Mouse (Mus musculus): Measurements from ENCODE around the gene Kcnk3. TPM values are rescaled to one million over a fixed set of nuclear protein-coding genes. Genes with fewer than 3 reads are reported as not detected.

Kcnk3 gene
- polyA plus RNA-seq, 1 experiment from 2014 or later: 0.14 TPM

- Histone ChIP-seq H3K4me3 (no peak overlapping the region), H3K36me3 (replicated peaks) (no peaks in the 10 kb centered on the region), H3K4me1 (0 out of 2 replicates have a peak, but pooled peaks cover 8% of the 10 kb centered on the region), H3K27ac (no peak overlapping the region), H3K27me3 (ENCODE audit: poor library complexity, severe bottlenecking) (no peaks in the 10 kb centered on the region; the same call in 1 of the 2 replicates), H3K9me3 (no peaks in the 10 kb centered on the region)
- 89% methylated on average over 7 of the region's 7 CpGs for WGBS
- DNase-seq (ENCODE audit: extremely low spot score, low spot score): no peak
These were observed 21.1 kb downstream of the Kcnk3 start for GRCm38 (mm10) chr5:30609094-30609493.

- peaks cover 11% of the 10 kb centered on the region; the same call in 1 of the 2 replicates for H3K4me1 ChIP-seq
- WGBS: 87% methylated on average over 8 of the region's 8 CpGs
- no peaks in the 10 kb centered on the region for H3K36me3 ChIP-seq (replicated peaks)
- no peak overlapping the region for H3K4me3 ChIP-seq
- peaks cover 1% of the 10 kb centered on the region; the same call in 1 of the 2 replicates for H3K27me3 ChIP-seq (ENCODE audit: poor library complexity, severe bottlenecking)
- no peak for DNase-seq (ENCODE audit: extremely low spot score, low spot score)
- H3K27ac ChIP-seq: no peak overlapping the region
- no peaks in the 10 kb centered on the region for H3K9me3 ChIP-seq
These were observed 22.1 kb downstream of the Kcnk3 start for GRCm38 (mm10) chr5:30609918-30610645.

- WGBS: 87% methylated on average over 1 of the region's 1 CpGs
These were observed 23.1 kb downstream of the Kcnk3 start for GRCm38 (mm10) chr5:30611091-30611490.

DNA sequence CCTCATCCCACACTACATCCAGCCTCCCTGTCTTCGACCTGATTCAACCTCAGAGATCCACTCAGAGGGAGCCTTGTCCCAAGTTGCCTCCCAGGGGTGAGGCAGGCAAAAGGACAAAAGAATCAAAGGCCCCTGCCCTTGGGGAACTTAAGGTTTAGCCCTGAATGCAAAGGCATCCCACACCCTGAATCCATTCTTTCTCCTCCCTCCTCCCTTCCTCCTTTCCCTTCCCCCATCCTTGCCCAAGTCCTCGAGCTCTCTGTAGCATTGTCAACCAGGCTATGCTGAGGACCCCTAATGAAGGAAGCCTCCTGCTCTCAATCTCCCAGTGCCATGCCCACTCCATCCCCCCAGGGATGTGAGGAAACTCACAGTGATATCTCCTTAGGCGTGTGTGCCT is 23.7 kb downstream of the Kcnk3 start:
- no peak for DNase-seq (ENCODE audit: extremely low spot score, low spot score)
- H3K4me1 ChIP-seq: peaks cover 15% of the 10 kb centered on the region; the same call in 1 of the 2 replicates
- no peak overlapping the region for H3K27ac ChIP-seq
- no peaks in the 10 kb centered on the region for H3K9me3 ChIP-seq
- no peaks in the 10 kb centered on the region for H3K36me3 ChIP-seq (replicated peaks)
- H3K27me3 ChIP-seq (ENCODE audit: poor library complexity, severe bottlenecking): peaks cover 8% of the 10 kb centered on the region
- no peak overlapping the region for H3K4me3 ChIP-seq
- WGBS: 25% methylated on average over 3 of the region's 3 CpGs

More at GRCm38 (mm10) chr5:30611091-30611490, 23.1 kb downstream of the Kcnk3 start:
- Histone ChIP-seq H3K4me1 (peaks cover 13% of the 10 kb centered on the region; the same call in 1 of the 2 replicates), H3K36me3 (replicated peaks) (no peaks in the 10 kb centered on the region), H3K27ac (no peak overlapping the region), H3K4me3 (no peak overlapping the region), H3K27me3 (ENCODE audit: poor library complexity, severe bottlenecking) (peaks cover 6% of the 10 kb centered on the region; the same call in 1 of the 2 replicates), H3K9me3 (no peaks in the 10 kb centered on the region)
- no peak for DNase-seq (ENCODE audit: extremely low spot score, low spot score)

DNA sequence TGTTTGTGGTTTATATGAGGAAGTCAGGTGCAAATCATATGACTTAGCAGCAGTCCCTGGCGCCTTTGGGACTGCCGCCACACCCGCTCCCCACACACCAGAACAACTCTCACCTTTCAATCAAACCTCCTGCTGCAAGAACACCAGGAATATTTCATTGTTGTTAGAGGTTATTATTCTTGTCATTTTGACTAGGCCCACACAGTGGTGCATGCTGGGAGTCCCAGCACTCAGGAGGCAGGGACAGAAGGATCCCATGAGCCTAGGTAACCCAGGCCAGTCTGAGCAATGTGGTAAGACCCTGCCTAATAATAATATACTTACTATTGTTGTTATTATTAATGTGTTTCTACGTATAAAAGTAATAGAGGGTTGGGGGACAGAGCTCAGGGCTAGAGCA is 24.6 kb downstream of the Kcnk3 start:
- 89% methylated on average over 4 of the region's 4 CpGs for WGBS
- Histone ChIP-seq H3K36me3 (replicated peaks) (no peaks in the 10 kb centered on the region), H3K27me3 (ENCODE audit: poor library complexity, severe bottlenecking) (peaks cover 17% of the 10 kb centered on the region)

DNA sequence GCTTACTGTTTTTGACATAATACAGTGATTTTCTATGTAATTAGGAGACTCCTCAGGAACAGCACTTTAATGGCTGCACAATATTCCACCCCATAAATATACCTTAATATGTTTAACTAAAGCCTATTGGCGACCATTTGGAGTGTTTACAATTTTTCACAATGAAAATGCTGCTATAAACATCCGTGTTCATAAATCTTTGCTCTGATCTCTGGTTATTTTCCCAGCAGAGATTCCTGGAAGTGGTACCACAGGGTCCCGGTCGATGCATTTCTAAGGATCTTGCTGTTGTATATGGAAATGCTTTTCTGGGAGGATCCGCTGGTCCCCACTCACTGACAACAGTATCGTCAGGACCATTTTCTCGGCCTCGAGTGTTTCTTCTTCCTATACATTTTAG is 25.3 kb downstream of the Kcnk3 start:
- H3K36me3 ChIP-seq (replicated peaks): no peaks in the 10 kb centered on the region
- DNase-seq (ENCODE audit: extremely low spot score, low spot score): no peak
- WGBS: 89% methylated on average over 8 of the region's 8 CpGs
- H3K4me3 ChIP-seq: no peak overlapping the region
- no peak overlapping the region for H3K27ac ChIP-seq
- H3K4me1 ChIP-seq: peaks cover 16% of the 10 kb centered on the region; the same call in 1 of the 2 replicates
- peaks cover 23% of the 10 kb centered on the region for H3K27me3 ChIP-seq (ENCODE audit: poor library complexity, severe bottlenecking)
- H3K9me3 ChIP-seq: no peaks in the 10 kb centered on the region

More for the DNA sequence above, 24.6 kb downstream of the Kcnk3 start:
- no peak for DNase-seq (ENCODE audit: extremely low spot score, low spot score)
- no peak overlapping the region for H3K4me3 ChIP-seq
- no peaks in the 10 kb centered on the region for H3K9me3 ChIP-seq
- no peak overlapping the region for H3K27ac ChIP-seq
- peaks cover 16% of the 10 kb centered on the region; the same call in 1 of the 2 replicates for H3K4me1 ChIP-seq

GRCm38 (mm10) chr5:30614221-30614620 is 26.3 kb downstream of the Kcnk3 start:
- WGBS: 69% methylated on average over 1 of the region's 1 CpGs
- Histone ChIP-seq H3K9me3 (no peaks in the 10 kb centered on the region), H3K36me3 (replicated peaks) (no peaks in the 10 kb centered on the region), H3K27ac (no peak overlapping the region), H3K27me3 (ENCODE audit: poor library complexity, severe bottlenecking) (peaks cover 33% of the 10 kb centered on the region), H3K4me3 (no peak overlapping the region), H3K4me1 (peaks cover 16% of the 10 kb centered on the region; the same call in 1 of the 2 replicates)
- no peak for DNase-seq (ENCODE audit: extremely low spot score, low spot score)

DNA sequence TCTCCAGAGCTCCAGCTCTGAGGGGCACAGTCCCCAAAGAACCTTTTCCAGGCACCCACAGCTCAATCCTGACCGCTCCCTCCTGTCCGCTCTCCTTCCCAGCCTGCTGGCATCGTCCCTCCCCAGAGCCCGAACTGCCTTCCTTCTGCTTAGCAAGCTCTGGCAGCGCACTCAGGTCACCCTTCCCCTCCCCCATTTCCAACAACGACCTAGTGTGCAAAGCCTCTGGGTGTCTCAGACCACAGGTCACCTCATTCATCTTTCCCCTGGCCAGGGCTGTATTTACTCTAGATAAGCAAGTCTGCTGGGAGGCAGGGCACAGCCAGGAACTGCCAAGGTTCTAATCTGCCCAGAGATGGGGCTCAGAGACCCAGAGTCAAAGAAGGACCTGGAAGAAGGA is 27.4 kb downstream of the Kcnk3 start:
- DNase-seq (ENCODE audit: extremely low spot score, low spot score): no peak
- H3K36me3 ChIP-seq (replicated peaks): no peaks in the 10 kb centered on the region
- WGBS: 49% methylated on average over 6 of the region's 6 CpGs
- no peak overlapping the region for H3K27ac ChIP-seq
- H3K27me3 ChIP-seq (ENCODE audit: poor library complexity, severe bottlenecking): peaks cover 42% of the 10 kb centered on the region
- no peak overlapping the region for H3K4me3 ChIP-seq
- H3K9me3 ChIP-seq: no peaks in the 10 kb centered on the region
- peaks cover 16% of the 10 kb centered on the region; the same call in 1 of the 2 replicates for H3K4me1 ChIP-seq

- no peak overlapping the region for H3K4me3 ChIP-seq
- H3K9me3 ChIP-seq: no peaks in the 10 kb centered on the region
- no peak overlapping the region for H3K27ac ChIP-seq
- peaks cover 16% of the 10 kb centered on the region; the same call in 1 of the 2 replicates for H3K4me1 ChIP-seq
- H3K27me3 ChIP-seq (ENCODE audit: poor library complexity, severe bottlenecking): peaks cover 46% of the 10 kb centered on the region
- H3K36me3 ChIP-seq (replicated peaks): no peaks in the 10 kb centered on the region
- WGBS: 90% methylated on average over 4 of the region's 4 CpGs
- no peak for DNase-seq (ENCODE audit: extremely low spot score, low spot score)
These were observed 27.8 kb downstream of the Kcnk3 start for GRCm38 (mm10) chr5:30615819-30616218.

- DNase-seq (ENCODE audit: extremely low spot score, low spot score): no peak
- Histone ChIP-seq H3K36me3 (replicated peaks) (no peaks in the 10 kb centered on the region), H3K4me1 (peaks cover 12% of the 10 kb centered on the region; the same call in 1 of the 2 replicates), H3K27me3 (ENCODE audit: poor library complexity, severe bottlenecking) (peaks cover 54% of the 10 kb centered on the region), H3K27ac (no peak overlapping the region), H3K4me3 (no peak overlapping the region), H3K9me3 (no peaks in the 10 kb centered on the region)
- WGBS: 27% methylated on average over 3 of the region's 3 CpGs
These were observed 28.7 kb downstream of the Kcnk3 start for GRCm38 (mm10) chr5:30616644-30617043.

DNA sequence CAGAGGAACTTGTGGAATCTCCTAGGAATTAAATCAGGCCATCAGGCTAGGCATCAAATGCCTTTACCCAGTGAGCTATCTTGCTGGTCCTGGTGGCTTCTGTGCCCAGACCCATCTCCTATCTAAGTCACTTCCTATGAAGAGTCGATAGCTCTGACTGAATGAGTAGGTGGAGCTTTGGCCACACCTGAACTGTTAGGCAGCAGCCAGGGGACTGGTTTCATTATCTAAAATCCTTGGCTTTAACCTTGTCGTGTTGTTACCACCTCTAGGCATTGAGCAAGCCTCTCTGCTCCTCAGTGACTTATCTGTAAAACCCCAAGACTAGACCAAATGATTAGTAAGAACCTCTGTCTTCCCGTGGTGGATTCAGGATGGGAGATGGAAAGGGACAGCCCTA is 29.4 kb downstream of the Kcnk3 start:
- no peak overlapping the region for H3K4me3 ChIP-seq
- no peak for DNase-seq (ENCODE audit: extremely low spot score, low spot score)
- no peak overlapping the region for H3K27ac ChIP-seq
- WGBS: 34% methylated on average over 3 of the region's 3 CpGs
- peaks cover 16% of the 10 kb centered on the region for H3K4me1 ChIP-seq
- peaks cover 61% of the 10 kb centered on the region for H3K27me3 ChIP-seq (ENCODE audit: poor library complexity, severe bottlenecking)
- no peaks in the 10 kb centered on the region for H3K36me3 ChIP-seq (replicated peaks)
- no peaks in the 10 kb centered on the region for H3K9me3 ChIP-seq

DNA sequence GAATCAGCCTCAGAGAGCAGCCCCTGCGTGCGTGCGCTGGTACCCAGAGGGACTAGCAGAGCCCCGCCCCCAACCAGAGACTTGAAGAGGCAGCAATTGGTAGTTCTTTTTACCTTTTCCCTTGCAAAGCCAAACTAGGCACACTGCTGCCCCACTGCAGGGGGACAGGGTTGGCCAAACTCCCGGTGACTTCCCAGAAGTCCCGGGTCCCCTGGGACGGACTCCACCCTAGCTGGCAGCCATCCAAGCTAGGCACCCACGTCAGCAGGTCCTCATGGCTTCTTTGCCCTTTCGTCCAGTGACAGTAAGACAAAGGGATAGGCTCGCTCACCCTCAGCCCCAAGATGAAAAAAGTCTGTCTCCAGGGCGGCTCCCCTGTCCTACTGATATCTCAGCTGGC is 29.9 kb downstream of the Kcnk3 start:
- WGBS: 34% methylated on average over 11 of the region's 11 CpGs
- Histone ChIP-seq H3K9me3 (no peaks in the 10 kb centered on the region), H3K4me1 (peaks cover 21% of the 10 kb centered on the region), H3K27me3 (ENCODE audit: poor library complexity, severe bottlenecking) (peaks cover 66% of the 10 kb centered on the region), H3K36me3 (replicated peaks) (no peaks in the 10 kb centered on the region), H3K27ac (no peak overlapping the region), H3K4me3 (no peak overlapping the region)
- DNase-seq (ENCODE audit: extremely low spot score, low spot score): no peak

DNA sequence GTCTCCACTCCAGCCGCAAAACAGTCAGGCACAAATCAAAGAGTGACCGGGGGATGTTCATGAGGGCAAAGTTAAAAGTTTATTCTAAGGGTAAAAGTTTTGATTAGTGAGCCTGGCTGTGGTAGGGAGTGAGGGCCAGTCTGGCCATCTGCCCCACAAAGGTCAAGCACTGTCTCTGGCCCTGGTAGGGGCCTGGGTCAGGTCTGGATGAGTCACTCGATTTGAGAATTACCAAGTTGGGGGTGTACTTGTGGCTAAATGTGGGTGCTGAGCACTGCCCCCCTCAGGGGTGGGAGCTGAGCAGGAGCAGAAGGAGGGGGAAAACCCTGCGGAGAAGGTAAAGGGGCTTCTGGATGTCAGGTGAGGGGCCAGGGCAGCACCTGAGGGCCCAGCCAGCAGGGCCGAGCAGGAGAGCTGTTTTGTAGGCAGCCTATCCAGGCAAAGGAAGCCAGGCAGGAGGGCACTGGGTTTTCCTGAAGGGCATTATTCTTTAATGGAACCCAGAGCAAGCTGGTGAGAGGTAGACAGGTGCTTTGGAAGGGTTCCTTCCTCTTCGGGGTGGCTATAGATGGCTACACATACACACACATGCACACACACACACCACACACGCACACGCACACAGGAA is 30.5 kb downstream of the Kcnk3 start:
- Histone ChIP-seq H3K9me3 (no peaks in the 10 kb centered on the region), H3K27me3 (ENCODE audit: poor library complexity, severe bottlenecking) (peaks cover 73% of the 10 kb centered on the region), H3K27ac (no peak overlapping the region), H3K4me3 (no peak overlapping the region), H3K36me3 (replicated peaks) (no peaks in the 10 kb centered on the region), H3K4me1 (peaks cover 26% of the 10 kb centered on the region)
- 86% methylated on average over 8 of the region's 8 CpGs for WGBS
- no peak for DNase-seq (ENCODE audit: extremely low spot score, low spot score)
